Mouse (Mus musculus) olfactory bulb, adult 2 months (tissue): Measurements from ENCODE around the gene Phlda2.

Source experiments
- CTCF ChIP-seq: fragments of 200-500 bp; IDR thresholded peaks from 2 replicates; pipeline ENCODE4 v1.5.1; 2012; ENCODE audit warnings: low read depth, mild to moderate bottlenecking, low read length, moderate library complexity; ENCODE audit not compliant: insufficient read depth
- POLR2A ChIP-seq: fragments of 200-500 bp; IDR thresholded peaks from 2 replicates; pipeline ENCODE4 v1.6.1; 2012; ENCODE audit warnings: mild to moderate bottlenecking, low read depth, low read length, moderate library complexity; ENCODE audit not compliant: insufficient read depth

GRCm38 (mm10) chr7:143519333-143519732, 16.4 kb upstream of the Phlda2 start:
- TF ChIP-seq CTCF (no peak), POLR2A (no peak)
